Mouse (Mus musculus) brain, embryonic 14.5 days (tissue): Measurements from ENCODE around the gene Adgrl2.

Experiments
- CTCF ChIP-seq: fragments of 200-500 bp; IDR thresholded peaks from 2 replicates; pipeline ENCODE4 v1.5.1; 2012; ENCODE audit warnings: inconsistent platforms, mild to moderate bottlenecking, moderate library complexity, borderline replicate concordance; ENCODE audit not compliant: insufficient read depth, insufficient read length; ENCODE audit errors: extremely low read depth
- POLR2A ChIP-seq: fragments of 200-500 bp; IDR thresholded peaks from 2 replicates; pipeline ENCODE4 v1.6.1; 2012; ENCODE audit warnings: mild to moderate bottlenecking, inconsistent platforms, borderline replicate concordance; ENCODE audit not compliant: poor library complexity, insufficient read depth, insufficient read length, severe bottlenecking; ENCODE audit errors: extremely low read depth

GRCm38 (mm10) chr3:148819323-148820046, 170.9 kb downstream of the Adgrl2 start:
- TF ChIP-seq POLR2A (no peak), CTCF (no peak)
